Mouse (Mus musculus): ENCODE results near the gene Padi4. TPM values are rescaled to one million over a fixed set of nuclear protein-coding genes. Genes with fewer than 3 reads are reported as not detected.
A peak's percentile ranks its signal among the peaks of the same experiment; 100 is the strongest.

Padi4 gene
- polyA plus RNA-seq, 1 experiment from 2014 or later, result 0.12 TPM

DNA sequence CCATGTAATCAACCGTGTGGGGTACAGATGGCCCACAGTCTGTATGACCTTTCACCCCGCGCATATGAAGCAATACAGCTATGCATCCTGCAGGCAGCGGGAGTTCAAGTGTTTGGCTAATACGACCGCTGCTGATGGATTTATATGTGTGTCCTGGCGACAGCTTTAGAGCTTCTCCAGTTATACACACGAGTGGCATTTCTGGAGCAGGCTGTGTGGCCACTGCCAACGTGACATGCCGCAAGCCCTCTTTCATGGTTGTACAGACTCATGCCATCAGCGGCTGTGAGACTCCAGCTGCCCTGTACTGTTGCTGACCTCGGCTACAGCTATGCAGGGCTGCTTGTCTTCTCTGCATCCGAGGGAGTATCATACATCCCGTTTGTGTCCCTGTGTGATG is 6.5 kb upstream of the Padi4 start:
- no peak for DNase-seq
- H3K4me2 ChIP-seq (ENCODE audit: low read length), result no peak overlapping the region

DNA sequence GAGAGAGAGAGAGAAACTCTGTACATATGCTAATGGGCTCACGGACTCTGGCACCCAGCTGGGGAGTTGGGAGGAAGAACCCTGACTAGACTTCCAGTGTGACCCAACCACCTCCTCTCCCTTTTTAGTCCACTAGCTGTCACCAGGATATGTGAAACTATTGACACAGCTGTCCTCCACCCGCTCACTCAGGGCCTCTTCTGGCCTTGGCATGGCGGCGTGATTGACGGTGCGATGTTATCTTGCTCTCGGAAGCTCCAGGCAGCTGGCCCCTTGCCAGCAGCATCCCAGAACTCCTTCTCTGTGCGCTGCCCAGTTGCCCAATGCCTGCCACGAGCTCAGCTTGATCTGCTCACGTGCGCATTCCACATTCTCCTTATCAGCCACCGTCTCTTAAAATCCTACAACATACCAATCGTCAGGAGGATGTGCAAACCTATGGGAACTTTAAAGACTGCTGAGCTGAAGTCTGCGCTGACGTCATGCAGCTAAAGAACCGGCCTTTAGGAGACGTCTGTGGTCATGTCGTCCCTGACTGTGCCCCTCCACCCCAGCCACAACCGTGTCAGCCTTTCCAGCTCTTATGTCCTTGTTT is 5.9 kb upstream of the Padi4 start:
- no peak overlapping the region for H3K27ac ChIP-seq (replicated peaks; ENCODE audit: low read depth, low read length)
- no peak overlapping the region for H3K9ac ChIP-seq (replicated peaks; ENCODE audit: low read length)
- H3K4me2 ChIP-seq (ENCODE audit: low read length), result no peak overlapping the region
- no peaks in the 10 kb centered on the region for H3K27me3 ChIP-seq (ENCODE audit: control insufficient read depth, insufficient read depth, low read length)
- DNase-seq (peak; percentile 66), ATAC-seq (ENCODE audit: low FRiP score, low TSS enrichment) (no peak)
- no peaks in the 10 kb centered on the region for H3K36me3 ChIP-seq (ENCODE audit: control insufficient read depth, insufficient read depth, low read length)
- no peak overlapping the region for H3K4me3 ChIP-seq (replicated peaks; ENCODE audit: low read depth, low read length)
- no peaks in the 10 kb centered on the region for H3K9me3 ChIP-seq (ENCODE audit: control insufficient read depth, low read length)
- H3K4me1 ChIP-seq (ENCODE audit: control insufficient read depth, insufficient read depth, low read length), result no peaks in the 10 kb centered on the region
- WGBS, result 57% methylated on average over 19 of the region's 19 CpGs

More for the DNA sequence above, 6.5 kb upstream of the Padi4 start:
- ATAC-seq (ENCODE audit: low FRiP score, low TSS enrichment), result no peak
- Histone ChIP-seq H3K9me3 (ENCODE audit: control insufficient read depth, low read length) (no peaks in the 10 kb centered on the region), H3K9ac (replicated peaks; ENCODE audit: low read length) (no peak overlapping the region), H3K4me1 (ENCODE audit: control insufficient read depth, insufficient read depth, low read length) (no peaks in the 10 kb centered on the region), H3K27ac (replicated peaks; ENCODE audit: low read depth, low read length) (no peak overlapping the region), H3K4me3 (replicated peaks; ENCODE audit: low read depth, low read length) (no peak overlapping the region), H3K27me3 (ENCODE audit: control insufficient read depth, insufficient read depth, low read length) (no peaks in the 10 kb centered on the region), H3K36me3 (ENCODE audit: control insufficient read depth, insufficient read depth, low read length) (no peaks in the 10 kb centered on the region)
- 92% methylated on average over 14 of the region's 14 CpGs for WGBS

DNA sequence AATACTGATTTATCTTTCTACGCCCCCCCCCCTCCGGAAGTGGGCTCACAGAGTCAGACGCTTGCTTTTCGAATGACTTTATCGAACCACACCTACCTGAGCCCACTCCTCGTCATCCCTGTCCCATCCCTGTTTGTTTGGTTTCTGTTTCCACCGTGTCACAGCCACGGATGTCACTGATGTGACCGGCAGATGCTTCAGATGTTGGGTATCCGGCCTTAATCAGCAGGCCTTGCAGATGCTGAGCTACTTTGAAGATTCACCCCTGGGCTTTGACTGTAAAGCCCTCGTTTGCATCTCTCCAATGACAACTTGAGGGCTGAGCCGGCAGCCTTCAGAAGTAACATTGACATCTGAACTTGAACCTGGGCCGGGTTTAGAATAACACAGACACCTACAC is 2.6 kb upstream of the Padi4 start:
- H3K27ac ChIP-seq (replicated peaks; ENCODE audit: low read depth, low read length), result no peak overlapping the region

DNA sequence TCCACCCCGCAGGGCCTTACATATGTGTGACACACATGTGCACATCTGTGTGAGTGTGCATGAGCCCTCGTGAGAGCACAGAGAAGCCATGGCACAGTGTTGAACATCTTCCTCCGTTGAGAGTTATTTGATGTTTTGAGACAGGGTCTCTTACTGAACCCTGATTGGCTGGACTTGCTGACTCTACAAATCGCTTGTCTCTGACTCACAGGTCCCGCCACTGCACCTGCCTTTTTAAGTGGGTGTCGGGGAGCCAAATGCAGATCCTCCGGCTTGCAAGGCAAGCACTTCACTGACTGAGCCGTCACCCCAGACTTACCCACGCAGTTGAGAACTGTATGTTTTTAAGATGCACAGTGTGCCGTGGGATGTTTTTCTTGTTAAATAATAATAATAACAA is 1.8 kb upstream of the Padi4 start:
- no peak overlapping the region for H3K4me2 ChIP-seq (ENCODE audit: low read length)
- no peaks in the 10 kb centered on the region for H3K4me1 ChIP-seq (ENCODE audit: control insufficient read depth, insufficient read depth, low read length)
- H3K36me3 ChIP-seq (ENCODE audit: control insufficient read depth, insufficient read depth, low read length), result no peaks in the 10 kb centered on the region
- H3K27me3 ChIP-seq (ENCODE audit: control insufficient read depth, insufficient read depth, low read length), result no peaks in the 10 kb centered on the region
- no peaks in the 10 kb centered on the region for H3K9me3 ChIP-seq (ENCODE audit: control insufficient read depth, low read length)
- DNase-seq (no peak), ATAC-seq (ENCODE audit: low FRiP score, low TSS enrichment) (no peak)
- no peak overlapping the region for H3K9ac ChIP-seq (replicated peaks; ENCODE audit: low read length)
- H3K27ac ChIP-seq (replicated peaks; ENCODE audit: low read depth, low read length), result no peak overlapping the region
- no peak overlapping the region for H3K4me3 ChIP-seq (replicated peaks; ENCODE audit: low read depth, low read length)
- WGBS, result 90% methylated on average over 10 of the region's 10 CpGs

More for the DNA sequence above, 2.6 kb upstream of the Padi4 start:
- H3K27me3 ChIP-seq (ENCODE audit: control insufficient read depth, insufficient read depth, low read length), result no peaks in the 10 kb centered on the region
- no peaks in the 10 kb centered on the region for H3K9me3 ChIP-seq (ENCODE audit: control insufficient read depth, low read length)
- WGBS, result 68% methylated on average over 13 of the region's 13 CpGs
- no peak overlapping the region for H3K4me3 ChIP-seq (replicated peaks; ENCODE audit: low read depth, low read length)
- no peaks in the 10 kb centered on the region for H3K36me3 ChIP-seq (ENCODE audit: control insufficient read depth, insufficient read depth, low read length)
- ATAC-seq (ENCODE audit: low FRiP score, low TSS enrichment), result no peak
- no peak for DNase-seq
- H3K4me1 ChIP-seq (ENCODE audit: control insufficient read depth, insufficient read depth, low read length), result no peaks in the 10 kb centered on the region
- no peak overlapping the region for H3K4me2 ChIP-seq (ENCODE audit: low read length)
- H3K9ac ChIP-seq (replicated peaks; ENCODE audit: low read length), result no peak overlapping the region

DNA sequence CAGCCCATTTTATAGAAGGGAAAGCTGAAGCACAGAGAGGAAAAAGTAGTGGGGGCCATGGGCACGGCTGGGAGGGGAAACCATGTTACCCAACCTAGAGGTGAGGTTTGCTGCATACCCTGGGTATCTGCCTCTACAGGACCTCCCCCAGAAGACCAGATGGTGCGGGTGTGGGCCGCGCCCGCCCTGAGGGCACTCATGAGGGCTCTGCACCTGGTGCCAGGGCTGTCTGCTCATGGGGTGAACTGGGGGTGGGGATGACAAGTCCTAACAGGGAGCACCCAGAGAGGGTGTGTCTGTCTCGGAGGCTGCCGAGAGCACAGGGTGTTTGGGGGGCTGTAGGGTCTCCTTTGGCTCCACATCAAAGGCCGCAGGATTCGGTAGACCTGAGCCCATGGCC is 857 bp upstream of the Padi4 start:
- DNase-seq, result no peak
- WGBS, result 90% methylated on average over 9 of the region's 9 CpGs
- no peak for ATAC-seq (ENCODE audit: low FRiP score, low TSS enrichment)

DNA sequence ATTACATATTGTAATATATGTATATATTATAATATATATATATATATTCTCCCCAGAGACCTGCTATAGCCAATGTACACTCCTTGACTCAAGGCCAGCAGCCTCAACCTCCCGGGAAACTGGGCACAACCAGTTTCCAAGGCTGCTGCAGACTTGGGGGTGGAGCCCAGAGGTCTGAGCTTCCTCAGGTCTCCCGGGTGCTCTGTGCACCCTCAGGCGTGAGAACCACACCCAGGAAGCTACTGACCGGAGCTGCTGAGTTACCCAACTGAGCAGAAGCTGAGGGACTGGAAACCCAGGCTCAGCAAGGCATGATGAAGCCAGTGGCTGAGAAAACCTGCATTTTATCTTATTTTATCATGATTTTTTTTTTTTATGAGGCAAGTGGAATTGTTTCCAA is 2.9 kb downstream of the Padi4 start:
- H3K4me3 ChIP-seq (replicated peaks; ENCODE audit: low read depth, low read length), result no peak overlapping the region
- H3K27ac ChIP-seq (replicated peaks; ENCODE audit: low read depth, low read length), result no peak overlapping the region
- no peaks in the 10 kb centered on the region for H3K36me3 ChIP-seq (ENCODE audit: control insufficient read depth, insufficient read depth, low read length)
- ATAC-seq (ENCODE audit: low FRiP score, low TSS enrichment) (no peak), DNase-seq (no peak)
- H3K9me3 ChIP-seq (ENCODE audit: control insufficient read depth, low read length), result no peaks in the 10 kb centered on the region
- no peak overlapping the region for H3K9ac ChIP-seq (replicated peaks; ENCODE audit: low read length)
- no peaks in the 10 kb centered on the region for H3K27me3 ChIP-seq (ENCODE audit: control insufficient read depth, insufficient read depth, low read length)
- H3K4me1 ChIP-seq (ENCODE audit: control insufficient read depth, insufficient read depth, low read length), result no peaks in the 10 kb centered on the region
- no peak overlapping the region for H3K4me2 ChIP-seq (ENCODE audit: low read length)
- WGBS, result 50% methylated on average over 4 of the region's 4 CpGs

More for the DNA sequence above, 857 bp upstream of the Padi4 start:
- H3K4me1 ChIP-seq (ENCODE audit: control insufficient read depth, insufficient read depth, low read length), result no peaks in the 10 kb centered on the region
- H3K27ac ChIP-seq (replicated peaks; ENCODE audit: low read depth, low read length), result no peak overlapping the region
- no peaks in the 10 kb centered on the region for H3K9me3 ChIP-seq (ENCODE audit: control insufficient read depth, low read length)
- H3K9ac ChIP-seq (replicated peaks; ENCODE audit: low read length), result no peak overlapping the region
- H3K4me3 ChIP-seq (replicated peaks; ENCODE audit: low read depth, low read length), result no peak overlapping the region
- H3K27me3 ChIP-seq (ENCODE audit: control insufficient read depth, insufficient read depth, low read length), result no peaks in the 10 kb centered on the region
- no peak overlapping the region for H3K4me2 ChIP-seq (ENCODE audit: low read length)
- no peaks in the 10 kb centered on the region for H3K36me3 ChIP-seq (ENCODE audit: control insufficient read depth, insufficient read depth, low read length)

DNA sequence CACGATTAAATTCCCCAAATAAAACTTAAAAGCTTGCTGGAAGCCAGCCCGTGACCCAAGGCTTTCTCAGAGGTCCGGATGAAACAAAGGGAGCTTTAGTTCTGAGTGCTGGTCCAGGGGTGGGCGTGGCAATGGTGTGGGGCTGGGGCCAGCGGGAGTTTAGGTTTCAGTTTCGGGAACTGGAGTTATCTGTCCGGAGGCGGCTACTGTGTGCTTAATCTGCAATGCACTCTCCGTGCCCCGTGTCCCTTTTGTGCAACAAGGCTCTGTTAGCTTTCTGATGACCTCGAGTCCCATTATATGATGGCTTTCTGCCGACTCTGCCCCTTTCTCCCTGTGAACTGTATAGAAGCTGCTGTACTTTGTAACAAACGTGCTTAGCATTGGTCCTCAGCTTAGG is 3.6 kb downstream of the Padi4 start:
- Histone ChIP-seq H3K4me2 (ENCODE audit: low read length) (peak overlapping the region; percentile 28; the same call in 1 of the 2 replicates), H3K4me3 (replicated peaks; ENCODE audit: low read depth, low read length) (no peak overlapping the region), H3K4me1 (ENCODE audit: control insufficient read depth, insufficient read depth, low read length) (no peaks in the 10 kb centered on the region), H3K9ac (replicated peaks; ENCODE audit: low read length) (no peak overlapping the region), H3K36me3 (ENCODE audit: control insufficient read depth, insufficient read depth, low read length) (no peaks in the 10 kb centered on the region), H3K27me3 (ENCODE audit: control insufficient read depth, insufficient read depth, low read length) (no peaks in the 10 kb centered on the region), H3K9me3 (ENCODE audit: control insufficient read depth, low read length) (no peaks in the 10 kb centered on the region), H3K27ac (replicated peaks; ENCODE audit: low read depth, low read length) (no peak overlapping the region)
- no peak for ATAC-seq (ENCODE audit: low FRiP score, low TSS enrichment)
- no peak for DNase-seq
- 10% methylated on average over 13 of the region's 13 CpGs for WGBS

DNA sequence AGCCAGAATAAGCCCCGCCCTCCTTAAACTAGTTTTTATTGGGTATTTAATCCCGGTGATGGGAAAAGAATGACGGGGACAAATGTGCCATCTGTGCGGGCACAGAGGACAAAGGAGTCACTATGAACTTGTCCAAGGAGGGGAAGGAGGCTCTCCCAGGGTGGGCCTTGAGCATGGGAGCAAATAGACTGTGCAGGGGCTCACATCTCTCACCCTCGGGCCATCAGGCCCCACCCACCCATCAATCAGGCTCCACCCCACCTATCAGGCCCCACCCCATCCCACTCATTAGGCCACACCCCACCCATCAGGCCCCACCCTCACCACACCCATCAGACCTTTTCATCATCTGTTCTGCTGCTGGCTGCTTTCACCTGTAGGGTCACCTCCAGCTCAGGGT is 5.1 kb downstream of the Padi4 start:
- Histone ChIP-seq H3K4me2 (ENCODE audit: low read length) (no peak overlapping the region), H3K27me3 (ENCODE audit: control insufficient read depth, insufficient read depth, low read length) (no peaks in the 10 kb centered on the region), H3K4me1 (ENCODE audit: control insufficient read depth, insufficient read depth, low read length) (no peaks in the 10 kb centered on the region), H3K9me3 (ENCODE audit: control insufficient read depth, low read length) (no peaks in the 10 kb centered on the region), H3K27ac (replicated peaks; ENCODE audit: low read depth, low read length) (no peak overlapping the region), H3K4me3 (replicated peaks; ENCODE audit: low read depth, low read length) (no peak overlapping the region), H3K36me3 (ENCODE audit: control insufficient read depth, insufficient read depth, low read length) (no peaks in the 10 kb centered on the region), H3K9ac (replicated peaks; ENCODE audit: low read length) (no peak overlapping the region)
- no peak for DNase-seq
- WGBS, result 79% methylated on average over 5 of the region's 5 CpGs
- ATAC-seq (ENCODE audit: low FRiP score, low TSS enrichment), result no peak

DNA sequence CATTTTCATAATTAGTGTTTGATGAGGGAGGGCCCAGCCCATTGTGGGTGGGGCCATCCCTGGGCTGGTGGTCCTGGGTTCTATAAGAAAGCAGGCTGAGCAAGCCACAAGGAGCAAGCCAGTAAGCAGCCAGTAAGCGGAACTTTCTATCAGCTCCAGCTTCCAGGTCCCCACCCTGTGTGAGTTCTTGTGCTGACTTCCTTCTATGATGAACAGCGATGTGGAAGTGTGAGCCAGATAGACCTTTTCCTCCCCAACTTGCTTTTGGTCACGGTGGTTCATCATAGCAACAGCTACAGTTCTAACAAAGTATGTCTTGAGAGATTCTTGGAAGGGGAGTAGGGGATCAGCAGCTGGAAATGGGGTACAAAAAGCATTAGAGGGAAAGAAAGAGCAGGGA is 8.1 kb downstream of the Padi4 start:
- no peaks in the 10 kb centered on the region for H3K27me3 ChIP-seq (ENCODE audit: control insufficient read depth, insufficient read depth, low read length)
- H3K4me3 ChIP-seq (replicated peaks; ENCODE audit: low read depth, low read length), result no peak overlapping the region
- no peak overlapping the region for H3K4me2 ChIP-seq (ENCODE audit: low read length)
- ATAC-seq (ENCODE audit: low FRiP score, low TSS enrichment) (no peak), DNase-seq (no peak)
- 82% methylated on average over 3 of the region's 3 CpGs for WGBS
- H3K9ac ChIP-seq (replicated peaks; ENCODE audit: low read length), result no peak overlapping the region
- H3K9me3 ChIP-seq (ENCODE audit: control insufficient read depth, low read length), result no peaks in the 10 kb centered on the region
- H3K36me3 ChIP-seq (ENCODE audit: control insufficient read depth, insufficient read depth, low read length), result no peaks in the 10 kb centered on the region
- H3K27ac ChIP-seq (replicated peaks; ENCODE audit: low read depth, low read length), result no peak overlapping the region
- no peaks in the 10 kb centered on the region for H3K4me1 ChIP-seq (ENCODE audit: control insufficient read depth, insufficient read depth, low read length)

Data from midbrain, embryonic 14.5 days (tissue).